Mouse (Mus musculus) kidney, adult 11 months (tissue): ENCODE data around the gene Prrt4.
"Not testable (repeated sequence)": the region's sequence is repeated elsewhere in the genome, so short reads cannot be mapped to it uniquely, and the experiment has no call there.

Source experiments
- DNase-seq: peaks from one replicate; pipeline ENCODE4 v3.0.0; 2022

Gene Prrt4

DNA sequence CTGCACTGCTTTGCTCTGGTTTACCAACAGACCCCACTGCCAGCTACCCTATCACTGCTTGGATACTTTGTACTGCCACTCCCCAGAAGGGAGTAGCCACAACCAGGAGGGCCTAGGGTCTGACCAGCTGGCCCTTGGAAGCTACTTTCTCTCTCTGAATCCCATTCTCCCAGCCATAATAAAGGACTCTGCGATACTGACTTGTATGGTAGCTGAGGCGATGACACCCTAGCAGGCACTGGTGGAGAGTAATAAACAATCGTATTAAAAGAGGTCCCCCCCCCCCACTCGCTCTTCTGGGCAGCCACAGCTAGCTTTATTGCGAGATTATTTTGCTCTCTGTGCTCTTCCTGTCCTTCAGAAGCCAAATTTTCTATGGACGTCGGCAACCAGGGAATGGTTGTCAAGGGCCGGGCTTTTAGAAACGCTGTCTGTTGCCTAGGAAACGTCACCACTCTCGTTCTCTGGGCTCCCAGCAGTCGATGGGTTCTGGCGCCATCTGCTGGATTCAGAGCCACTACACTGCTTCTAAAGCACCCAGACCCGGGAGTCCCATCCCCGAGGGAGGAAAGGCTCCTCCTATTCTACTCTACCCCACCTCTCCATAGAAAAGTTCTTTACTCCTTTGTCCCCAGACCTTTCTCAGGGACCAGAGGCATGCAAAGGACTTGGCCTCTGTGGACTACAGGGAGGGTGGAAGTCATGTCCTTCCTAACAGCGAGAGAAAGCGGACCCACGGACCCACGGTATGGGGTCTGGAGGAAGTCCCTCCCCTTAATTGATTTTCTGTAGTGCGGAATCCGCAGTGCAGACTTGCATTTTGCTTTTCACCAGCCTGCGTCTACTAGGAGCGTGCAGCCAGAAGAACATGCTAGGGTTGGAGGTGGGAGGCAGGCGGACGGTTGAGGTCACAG is 19.2 kb upstream of the Prrt4 start:
- DNase-seq: peak; percentile 83

- DNase-seq: peak; percentile 50
These were observed 16.7 kb upstream of the Prrt4 start for GRCm38 (mm10) chr6:29195846-29196698.

GRCm38 (mm10) chr6:29195146-29195545 is 15.8 kb upstream of the Prrt4 start:
- DNase-seq: peak; percentile 0

DNA sequence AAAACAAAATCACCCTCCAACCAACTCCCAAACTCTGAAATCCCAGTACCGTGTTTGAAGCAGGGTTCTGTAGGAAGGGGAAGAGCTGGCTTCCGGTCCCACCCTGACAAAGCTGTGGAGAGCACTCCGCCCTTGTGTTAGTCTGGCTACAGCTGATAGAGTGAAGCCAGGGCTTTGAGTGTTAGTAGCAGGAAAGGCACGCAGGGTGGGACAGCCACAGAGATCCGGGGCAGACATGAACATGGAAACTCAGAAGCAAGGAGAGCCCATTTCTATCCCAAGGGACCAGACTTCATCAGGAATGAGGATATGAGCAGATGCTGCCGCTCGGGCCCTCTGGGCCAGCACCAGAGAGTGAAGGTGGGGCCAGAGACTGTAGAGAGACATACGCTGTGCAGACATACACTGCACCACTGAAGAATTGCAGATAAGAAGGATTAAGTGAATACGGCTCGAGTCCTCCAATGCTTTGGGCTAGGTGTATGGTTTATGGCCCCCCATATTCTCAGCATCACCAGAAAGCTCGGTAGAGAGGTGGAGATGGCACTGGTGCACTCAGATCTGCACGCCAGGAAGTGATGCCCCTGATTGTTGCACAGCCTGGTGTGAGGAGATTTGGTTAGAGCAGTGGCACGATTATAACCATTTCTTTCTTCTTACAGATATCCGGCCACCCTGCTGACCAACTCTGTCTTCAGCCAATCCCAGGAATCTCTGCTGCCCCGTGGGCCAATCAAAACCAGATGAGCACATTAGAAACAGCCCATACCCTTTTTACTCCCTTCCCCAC is 14.8 kb upstream of the Prrt4 start:
- peak; percentile 50 for DNase-seq

- DNase-seq: no peak
These were observed 8.6 kb upstream of the Prrt4 start for GRCm38 (mm10) chr6:29187936-29188335.

DNA sequence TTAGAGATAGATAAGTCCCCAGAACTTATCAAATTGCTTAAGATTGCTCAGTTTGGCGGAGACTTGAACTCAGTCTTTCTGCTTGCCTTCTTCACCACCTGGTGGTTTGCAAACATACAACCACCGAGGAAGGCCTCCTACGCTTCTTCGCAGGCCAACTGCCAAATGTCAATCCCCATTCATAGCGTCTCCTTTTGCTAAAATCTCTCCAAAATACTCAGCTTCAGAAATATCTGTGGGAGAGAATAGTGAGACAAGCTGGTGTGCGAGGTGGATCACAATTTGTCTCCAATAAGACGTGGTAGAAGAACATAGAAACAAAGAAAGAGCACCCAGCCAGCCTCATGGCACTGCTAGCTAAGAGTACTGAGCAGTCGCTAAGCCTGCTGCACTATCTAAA is 459 bp upstream of the Prrt4 start:
- no peak for DNase-seq

DNA sequence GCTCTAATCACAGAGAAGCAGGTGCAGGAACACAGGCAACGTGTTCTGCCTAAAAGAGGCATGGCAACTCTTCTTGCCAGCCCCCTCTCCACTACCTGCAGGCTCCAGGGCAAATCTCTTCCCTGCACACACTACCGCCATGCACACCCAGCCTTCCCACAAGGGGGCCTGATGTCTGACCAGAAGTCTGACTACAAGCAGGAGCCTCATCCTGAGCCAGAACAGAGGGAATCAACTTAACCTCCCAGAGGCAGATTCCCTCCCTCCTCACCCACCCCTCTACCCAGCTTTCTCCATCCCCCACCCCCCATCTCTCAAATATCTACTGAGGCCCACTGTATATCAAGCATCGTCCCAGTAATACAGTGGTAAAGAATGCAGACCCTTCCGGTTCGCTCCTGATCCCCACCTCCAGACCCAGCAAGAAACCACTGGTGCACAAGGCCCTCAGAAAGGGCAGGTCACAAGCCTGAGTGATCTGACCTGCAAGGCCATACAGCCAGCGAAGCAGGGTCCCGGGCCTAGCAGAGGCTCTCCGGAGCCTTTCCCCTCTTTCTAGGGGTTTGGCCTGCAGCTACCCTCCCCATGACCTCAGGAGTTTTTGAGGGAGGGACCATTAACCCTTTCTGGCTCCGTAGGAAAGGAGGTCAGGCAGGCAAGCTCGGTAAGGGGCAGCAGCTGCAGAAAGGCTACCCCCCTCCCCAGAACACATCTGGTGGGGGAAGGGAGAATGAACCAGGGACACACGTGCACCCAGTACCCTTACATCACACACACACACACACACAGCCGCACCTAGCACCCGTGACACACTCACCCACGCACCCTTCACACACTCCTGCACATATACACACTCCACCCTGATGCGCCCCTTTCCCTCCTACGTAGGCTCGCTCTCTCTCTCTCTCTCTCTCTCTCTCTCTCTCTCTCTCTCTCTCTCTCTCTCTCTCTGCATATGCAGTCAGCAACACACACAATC is 1.2 kb downstream of the Prrt4 start:
- DNase-seq: no peak

- no peak for DNase-seq
These were observed 4.3 kb downstream of the Prrt4 start for GRCm38 (mm10) chr6:29175113-29175512.

- DNase-seq: no peak
These were observed 5.0 kb downstream of the Prrt4 start for GRCm38 (mm10) chr6:29174368-29174767.

DNA sequence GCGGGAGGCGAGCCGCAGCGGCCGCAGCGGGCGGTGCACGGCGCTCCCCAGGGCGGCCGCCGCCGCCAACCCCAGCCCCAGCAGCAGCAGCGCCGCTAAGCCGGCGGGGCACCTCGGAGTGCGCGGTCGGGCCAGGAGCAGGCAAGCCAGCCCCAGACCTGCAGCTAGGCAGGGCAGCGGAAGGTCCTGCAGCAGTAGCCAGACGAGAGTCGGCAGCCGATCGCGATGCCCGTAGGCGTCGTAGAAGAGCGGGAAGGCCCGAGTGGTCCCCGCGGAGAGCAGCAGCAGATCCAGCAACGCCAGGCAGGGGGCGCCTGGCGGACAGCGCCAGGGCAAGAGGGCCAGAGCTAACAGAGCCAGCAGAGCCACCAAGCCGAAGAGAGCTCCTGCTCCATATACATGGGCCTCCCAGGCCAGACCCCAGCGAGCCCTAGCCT is 8.4 kb downstream of the Prrt4 start:
- peak; percentile 62 for DNase-seq

GRCm38 (mm10) chr6:29170063-29170921 is 9.1 kb downstream of the Prrt4 start:
- no peak for DNase-seq

DNA sequence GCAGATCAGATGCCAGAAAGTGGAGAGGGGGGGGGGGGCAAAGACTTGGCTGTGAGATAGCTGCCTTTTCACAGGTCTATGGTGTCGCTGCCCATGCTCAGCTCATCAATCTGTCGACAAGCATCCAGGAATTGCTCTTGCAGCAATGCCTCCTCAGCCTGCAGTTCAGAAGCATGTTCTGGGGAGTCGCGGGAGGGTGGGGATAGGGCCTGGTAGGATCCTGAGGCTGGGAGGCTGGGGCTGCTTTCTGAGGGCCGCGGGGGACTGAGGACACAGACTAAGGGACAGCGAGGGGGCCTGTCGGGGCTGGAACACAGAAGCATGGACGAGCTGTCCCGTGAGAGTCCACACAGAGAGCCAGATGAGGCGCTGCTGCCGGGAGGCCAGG is 9.7 kb downstream of the Prrt4 start:
- no peak for DNase-seq

GRCm38 (mm10) chr6:29168871-29169270 is 10.5 kb downstream of the Prrt4 start:
- no peak for DNase-seq

- DNase-seq: no peak
These were observed 13.2 kb downstream of the Prrt4 start for GRCm38 (mm10) chr6:29166196-29166595.

- DNase-seq: peak; percentile 83
These were observed 14.8 kb downstream of the Prrt4 start, which contains the start of gene Rbm28 for GRCm38 (mm10) chr6:29164314-29165244. Gene Rbm28 (minus strand): TSS chr6:29165006.

DNA sequence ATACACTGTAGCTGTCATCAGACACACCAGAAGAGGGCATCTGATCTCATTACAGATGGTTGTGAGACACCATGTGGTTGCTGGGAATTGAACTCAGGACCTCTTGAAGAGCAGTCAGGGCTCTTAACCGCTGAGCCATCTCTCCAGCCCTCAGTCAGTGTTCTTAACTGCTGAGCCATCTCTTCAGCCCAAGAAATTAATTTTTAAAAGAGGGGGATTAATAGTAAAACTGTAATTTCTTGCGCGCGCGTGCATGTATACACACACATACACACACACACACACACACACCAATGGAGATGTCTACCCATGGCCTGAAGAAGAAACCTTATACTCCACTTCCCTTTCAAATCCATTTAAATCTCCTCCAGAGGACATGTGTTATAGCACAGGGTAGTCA is 18.1 kb downstream of the Prrt4 start:
- not testable (repeated sequence) for DNase-seq

- no peak for DNase-seq
These were observed 18.6 kb downstream of the Prrt4 start for GRCm38 (mm10) chr6:29160786-29161185.

DNA sequence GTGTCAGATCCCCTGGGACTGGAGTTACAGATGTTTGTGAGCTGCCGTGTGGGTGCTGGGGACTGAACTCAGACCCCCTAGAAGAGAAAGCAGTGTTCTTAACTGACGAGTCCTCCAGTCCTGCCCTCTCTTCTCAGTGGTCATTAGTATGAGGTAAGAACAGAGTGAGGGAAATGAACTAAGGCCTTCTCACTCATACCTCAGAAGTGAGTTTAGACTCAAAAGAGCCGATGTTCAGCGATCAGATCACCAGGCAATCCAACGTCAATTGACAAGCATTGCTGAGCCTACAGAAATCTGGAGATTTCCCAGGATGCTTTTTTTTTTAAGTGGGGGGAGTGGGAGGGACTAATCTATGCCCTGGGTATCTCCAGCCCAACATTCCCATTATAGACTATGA is 23.1 kb downstream of the Prrt4 start:
- no peak for DNase-seq

- DNase-seq: no peak
These were observed 29.4 kb downstream of the Prrt4 start for GRCm38 (mm10) chr6:29150001-29150400.
